Mouse (Mus musculus) heart, adult 2 months (tissue): Measurements from ENCODE around the gene Fam241a.

Experiments used
- CTCF ChIP-seq: fragments of 200-600 bp; IDR thresholded peaks from 2 replicates; pipeline ENCODE4 v1.8.1; 2022; ENCODE audit warnings: antibody characterized with exemption, mild to moderate bottlenecking, moderate library complexity
- EP300 ChIP-seq: fragments of 200-500 bp; IDR thresholded peaks from 2 replicates; pipeline ENCODE4 v1.6.1; 2011; ENCODE audit warnings: low read depth, low read length, control low read depth; ENCODE audit not compliant: insufficient read depth
- POLR2A ChIP-seq: fragments of 200-500 bp; IDR thresholded peaks from 2 replicates; pipeline ENCODE4 v1.6.1; 2011; ENCODE audit warnings: mild to moderate bottlenecking, low read depth, low read length, control low read depth; ENCODE audit not compliant: insufficient read depth

DNA sequence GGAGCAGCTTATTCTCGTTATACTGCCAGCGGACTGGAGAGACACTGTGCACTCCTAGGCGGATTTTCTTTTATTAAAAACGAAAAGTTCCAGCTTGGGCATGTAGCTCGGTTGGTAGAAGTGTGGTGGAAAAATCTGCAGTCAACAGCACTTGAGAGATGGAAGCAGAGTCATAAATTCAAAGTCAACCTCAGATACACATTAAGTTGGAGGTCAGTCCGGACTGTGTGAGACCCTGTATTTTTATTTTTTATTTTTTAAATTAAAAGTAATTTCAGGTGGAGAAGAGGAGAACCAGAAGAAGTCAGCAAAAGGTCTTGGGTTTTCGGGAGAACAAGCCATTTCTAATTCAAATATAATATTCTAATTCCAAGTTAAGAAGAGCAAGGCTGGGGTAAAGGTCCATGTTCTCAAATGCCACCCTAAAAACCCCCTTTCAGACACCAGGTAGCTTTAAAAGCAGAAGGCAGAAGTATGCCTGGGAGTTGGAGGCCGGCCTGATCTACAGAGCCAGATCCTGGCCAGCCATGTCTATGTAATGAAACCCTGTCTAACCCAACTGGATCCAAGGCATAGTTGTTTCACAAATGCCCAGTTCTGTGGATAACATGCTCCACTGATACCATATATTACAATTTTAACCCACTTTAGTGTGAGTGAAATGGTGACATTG, 58.0 kb downstream of the Fam241a start:
- TF ChIP-seq POLR2A, result no peak
- no peak for TF ChIP-seq CTCF
- TF ChIP-seq EP300, result no peak
